Mouse (Mus musculus) ES-E14 (cell line): ENCODE measurements around the gene Srpr. TPM values are rescaled to one million over a fixed set of nuclear protein-coding genes. Genes with fewer than 3 reads are reported as not detected.

Source experiments
- DNase-seq: peaks from one replicate; pipeline ENCODE4 v3.0.0-alpha.2; 2013; ENCODE audit warnings: low read depth, low spot score
- H3K27ac ChIP-seq: 2 replicates; pipeline ENCODE4 v1.5.1; 2012; ENCODE audit warnings: low read depth, mild to moderate bottlenecking, low read length, moderate library complexity, mixed read lengths; ENCODE audit not compliant: poor library complexity, insufficient read depth, severe bottlenecking
- H3K36me3 ChIP-seq: 2 replicates; pipeline ENCODE4 v1.6.1; 2012; ENCODE audit warnings: mild to moderate bottlenecking, low read length, moderate library complexity, mixed read lengths; ENCODE audit not compliant: control insufficient read depth, poor library complexity, insufficient read depth, severe bottlenecking
- H3K4me1 ChIP-seq, 2 experiments: fragments of 150-350 bp in 1 of 2; sonication (generic) in 1 of 2; 2 replicates each; pipeline ENCODE4 v1.6.1; 2012; ENCODE audit warnings: low read length in 2 of 2, mild to moderate bottlenecking in 1 of 2, mixed read lengths in 1 of 2; ENCODE audit not compliant: control insufficient read depth in 2 of 2, insufficient read depth in 2 of 2, poor library complexity in 1 of 2
- H3K4me3 ChIP-seq, 2 experiments: fragments of 150-350 bp in 1 of 2; sonication (generic) in 1 of 2; 2 replicates each; pipeline ENCODE4 v1.5.1; 2012; ENCODE audit warnings: low read length in 2 of 2, low read depth in 1 of 2, mild to moderate bottlenecking in 1 of 2, mixed read lengths in 1 of 2; ENCODE audit not compliant: insufficient read depth in 1 of 2, poor library complexity in 1 of 2, severe bottlenecking in 1 of 2
- H3K9ac ChIP-seq: 2 replicates; pipeline ENCODE4 v1.6.1; 2012; ENCODE audit warnings: low read depth, mild to moderate bottlenecking, low read length, mixed read lengths; ENCODE audit not compliant: poor library complexity, insufficient read depth, severe bottlenecking
- H3K9me3 ChIP-seq: fragments of 150-350 bp; sonication (generic); 2 replicates; pipeline ENCODE4 v1.6.1; 2012; ENCODE audit warnings: low read depth, mild to moderate bottlenecking, low read length; ENCODE audit not compliant: control insufficient read depth, insufficient read depth
- CHD2 ChIP-seq: IDR thresholded peaks from 2 replicates; pipeline ENCODE4 v1.6.1; 2014; ENCODE audit warnings: mild to moderate bottlenecking, low read depth, low read length, inconsistent platforms
- HCFC1 ChIP-seq: IDR thresholded peaks from 2 replicates; pipeline ENCODE4 v1.6.1; 2012; ENCODE audit warnings: low read length, inconsistent platforms, borderline replicate concordance; ENCODE audit not compliant: insufficient read depth
- MAFK ChIP-seq: IDR thresholded peaks from 2 replicates; pipeline ENCODE4 v1.6.1; 2014; ENCODE audit warnings: mild to moderate bottlenecking, low read depth, low read length, inconsistent platforms; ENCODE audit not compliant: insufficient read depth
- ZC3H11A ChIP-seq: IDR thresholded peaks from 2 replicates; pipeline ENCODE4 v1.6.1; 2012; ENCODE audit warnings: low read depth, mild to moderate bottlenecking, inconsistent platforms, low read length, borderline replicate concordance
- ZNF384 ChIP-seq: IDR thresholded peaks from 2 replicates; pipeline ENCODE4 v1.6.1; 2012; ENCODE audit warnings: low read depth, low read length, inconsistent platforms
- in situ Hi-C, 2 experiments: fragments of 600-800 bp; cut with MboI; formaldehyde crosslinking; loops; one replicate each; pipeline ENCODE4 v1.15.1; 2025; ENCODE audit warnings: low sequenced_read_pairs in 2 of 2, inconsistent platforms in 1 of 2; ENCODE audit not compliant: unreplicated experiment in 2 of 2
- total RNA-seq: library from RNA; depleted of rRNA; stranded (reverse); fragments of 300-350 nt; gene quantifications from 2 replicates; pipeline ENCODE4 v1.2.3, GENCODE M21; 2012

The Srpr gene
- total RNA-seq, 1 experiment = 168 TPM

- in situ Hi-C loops = no loop called here
- Histone ChIP-seq H3K27ac (no peak overlapping the region), H3K36me3 (no peaks in the 10 kb centered on the region; the same call in none of the 2 replicates), H3K4me1 (no peaks in the 10 kb centered on the region), H3K9ac (no peak overlapping the region), H3K9me3 (no peaks in the 10 kb centered on the region), H3K4me3 (no peak overlapping the region)
- no peak for DNase-seq
- TF ChIP-seq ZNF384 (no peak), ZC3H11A (no peak), MAFK (no peak), HCFC1 (no peak), CHD2 (no peak)
Measured at GRCm38 (mm10) chr9:35235996-35236395, 36.0 kb downstream of the Srpr start.

DNA sequence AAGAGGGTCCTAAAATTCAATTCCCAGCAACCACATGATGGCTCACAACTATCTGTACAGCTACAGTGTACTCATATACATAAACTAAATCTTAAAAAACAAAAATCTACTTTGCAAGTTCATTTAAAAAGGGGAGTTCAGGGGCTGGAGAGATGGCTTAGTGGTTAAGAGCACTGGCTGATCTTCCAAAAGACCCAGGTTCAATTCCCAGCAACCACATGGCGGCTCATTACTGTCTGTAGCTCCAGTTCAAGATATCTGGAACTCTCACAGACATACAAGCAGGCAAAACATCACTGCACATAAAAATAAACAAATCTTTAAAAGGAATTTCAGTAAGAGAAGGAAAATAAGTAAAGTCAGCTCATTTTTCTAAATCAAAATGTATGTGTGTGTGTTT is 38.4 kb downstream of the Srpr start:
- no peak for DNase-seq
- in situ Hi-C loops = no loop called here
- no peaks in the 10 kb centered on the region for H3K9me3 ChIP-seq

GRCm38 (mm10) chr9:35238915-35239571 is 39.1 kb downstream of the Srpr start:
- Histone ChIP-seq H3K4me3 (no peak overlapping the region), H3K36me3 (no peaks in the 10 kb centered on the region; the same call in none of the 2 replicates), H3K4me1 (no peaks in the 10 kb centered on the region), H3K9me3 (no peaks in the 10 kb centered on the region), H3K9ac (no peak overlapping the region), H3K27ac (no peak overlapping the region)
- in situ Hi-C loops = no loop called here
- TF ChIP-seq ZC3H11A (no peak), HCFC1 (no peak), CHD2 (no peak), ZNF384 (no peak), MAFK (no peak)
- DNase-seq = no peak

More for the DNA sequence above, 38.4 kb downstream of the Srpr start:
- no peaks in the 10 kb centered on the region for H3K4me1 ChIP-seq
- no peak overlapping the region for H3K27ac ChIP-seq
- TF ChIP-seq CHD2 = no peak
- no peak for TF ChIP-seq HCFC1
- no peak for TF ChIP-seq ZC3H11A
- TF ChIP-seq MAFK = no peak
- no peak for TF ChIP-seq ZNF384
- no peak overlapping the region for H3K4me3 ChIP-seq
- no peak overlapping the region for H3K9ac ChIP-seq
- H3K36me3 ChIP-seq = no peaks in the 10 kb centered on the region; the same call in none of the 2 replicates

DNA sequence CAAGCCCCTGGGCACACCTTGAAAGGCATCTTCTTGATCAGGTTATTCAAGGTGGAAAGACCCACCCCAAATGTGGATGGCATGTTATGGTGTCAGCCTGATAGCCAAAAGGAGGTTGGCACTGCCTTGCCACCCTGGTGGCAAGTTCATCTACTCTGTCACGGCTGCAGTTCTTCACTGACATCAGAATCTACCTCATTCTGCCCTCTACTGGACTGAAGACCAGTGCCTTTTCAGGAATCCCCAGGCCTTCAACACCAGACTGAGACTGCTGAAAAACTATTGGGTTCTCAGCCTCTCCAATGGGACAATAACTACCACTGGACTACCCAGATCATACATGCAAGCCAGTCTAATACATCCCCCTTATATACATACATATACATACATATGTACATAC is 39.8 kb downstream of the Srpr start:
- Histone ChIP-seq H3K36me3 (no peaks in the 10 kb centered on the region; the same call in none of the 2 replicates), H3K9me3 (no peaks in the 10 kb centered on the region), H3K9ac (no peak overlapping the region), H3K4me3 (no peak overlapping the region), H3K4me1 (no peaks in the 10 kb centered on the region), H3K27ac (no peak overlapping the region)
- TF ChIP-seq ZC3H11A (no peak), CHD2 (no peak), MAFK (no peak), HCFC1 (no peak), ZNF384 (no peak)
- no peak for DNase-seq
- in situ Hi-C loops = no loop called here
